Mouse (Mus musculus): ENCODE measurements around the gene Bin2.

DNA sequence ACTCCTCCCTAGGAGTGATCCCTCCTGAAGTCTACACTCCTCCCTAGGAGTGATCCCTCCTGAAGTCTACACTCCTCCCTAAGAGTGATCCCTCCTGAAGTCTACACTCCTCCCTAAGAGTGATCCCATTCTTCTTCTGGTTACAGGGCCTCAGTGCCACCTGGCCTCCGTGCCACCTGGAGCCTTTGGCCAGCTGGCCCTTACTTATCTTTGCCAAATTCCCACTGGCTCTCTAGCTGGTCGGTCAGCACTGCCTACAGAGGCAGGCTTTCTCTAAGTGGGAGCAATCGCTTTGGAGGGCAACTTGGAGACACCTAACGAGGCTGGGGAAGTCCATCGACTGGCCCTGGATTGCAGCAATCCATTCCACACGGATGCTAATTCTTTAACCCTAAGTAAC lies 23.2 kb downstream of the Bin2 start:
- no peak for TF ChIP-seq CTCF (IDR thresholded peaks at IDR 0.05; ENCODE audit: low read depth)
- no peak for TF ChIP-seq EP300 (IDR thresholded peaks at IDR 0.05; ENCODE audit: low read depth)
